Mouse (Mus musculus) embryonic facial prominence, embryonic 13.5 days (tissue): Measurements from ENCODE around the gene Pdcd1lg2. TPM values are rescaled to one million over a fixed set of nuclear protein-coding genes. Genes with fewer than 3 reads are reported as not detected.

Experiments
- ATAC-seq: fragments of 200-750 bp; cut with Nextera tagmentation; 2 replicates; pipeline ENCODE4 v1.8.0; 2017; ENCODE audit warnings: low read depth; ENCODE audit not compliant: insufficient number of reproducible peaks, insufficient read depth, low FRiP score, low TSS enrichment
- H3K27ac ChIP-seq: fragments of 300-500 bp; sonication (generic); 2 replicates; pipeline ENCODE4 v1.5.1; 2015; ENCODE audit warnings: moderate library complexity, mild to moderate bottlenecking, inconsistent platforms
- H3K27me3 ChIP-seq: fragments of 300-500 bp; sonication (generic); 2 replicates; pipeline ENCODE4 v1.6.1; 2015; ENCODE audit warnings: mild to moderate bottlenecking, inconsistent platforms
- H3K36me3 ChIP-seq: fragments of 300-500 bp; sonication (generic); 2 replicates; pipeline ENCODE4 v1.6.1; 2015; ENCODE audit warnings: mild to moderate bottlenecking, inconsistent platforms
- H3K4me1 ChIP-seq: fragments of 300-500 bp; sonication (generic); 2 replicates; pipeline ENCODE4 v1.6.1; 2015; ENCODE audit warnings: inconsistent platforms
- H3K4me2 ChIP-seq: fragments of 300-500 bp; sonication (generic); 2 replicates; pipeline ENCODE4 v1.6.1; 2015; ENCODE audit warnings: moderate library complexity, mild to moderate bottlenecking, inconsistent platforms
- H3K4me3 ChIP-seq: fragments of 300-500 bp; sonication (generic); 2 replicates; pipeline ENCODE4 v1.5.1; 2015; ENCODE audit warnings: mild to moderate bottlenecking, inconsistent platforms
- H3K9ac ChIP-seq: fragments of 300-500 bp; sonication (generic); 2 replicates; pipeline ENCODE4 v1.6.1; 2015; ENCODE audit warnings: mild to moderate bottlenecking, inconsistent platforms
- H3K9me3 ChIP-seq: fragments of 300-500 bp; sonication (generic); 2 replicates; pipeline ENCODE4 v1.6.1; 2016; ENCODE audit warnings: inconsistent platforms
- WGBS: fragments of 180-500 bp; shearing (Covaris S2); methylation state at CpG from one replicate; pipeline ENCODE4 v1.1.7; 2015; ENCODE audit warnings: mixed read lengths; 5-methylcytosine and 5-hydroxymethylcytosine counted together
- polyA plus RNA-seq: library from polyadenylated mRNA; unstranded; fragments of >200 nt; fragmentation: Nextera tagmentation; extraction: Ambion mirVana; gene quantifications from 2 replicates; pipeline ENCODE4 v1.2.1, GENCODE M21; 2015

Gene Pdcd1lg2
- polyA plus RNA-seq: not detected in 2 replicates

- no peaks in the 10 kb centered on the region for H3K9me3 ChIP-seq
- H3K27me3 ChIP-seq: no peaks in the 10 kb centered on the region
- WGBS: 65% methylated on average over 4 of the region's 4 CpGs
- H3K4me1 ChIP-seq: peaks cover 47% of the 10 kb centered on the region
- H3K27ac ChIP-seq: 0 out of 2 replicates have a peak within 1 kb of the TSS, but pooled peaks have one; percentile 3
- no peak within 1 kb of the TSS for H3K4me3 ChIP-seq
- H3K36me3 ChIP-seq: no peaks in the 10 kb centered on the region
- no peak within 1 kb of the TSS for H3K9ac ChIP-seq
- H3K4me2 ChIP-seq: no peak within 1 kb of the TSS
- no peak for ATAC-seq
Measured at GRCm38 (mm10) chr19:29410619-29411018, at the start of gene Pdcd1lg2. Gene Pdcd1lg2, plus strand, starts transcription at chr19:29410919.

GRCm38 (mm10) chr19:29361468-29362130 is 49.1 kb upstream of the Pdcd1lg2 start:
- ATAC-seq: peak; percentile 97

GRCm38 (mm10) chr19:29362173-29362930 is 48.4 kb upstream of the Pdcd1lg2 start:
- Histone ChIP-seq H3K4me3 (peak overlapping the region; percentile 70), H3K27ac (no peak overlapping the region), H3K9me3 (no peaks in the 10 kb centered on the region), H3K36me3 (peaks cover 14% of the 10 kb centered on the region; the same call in 1 of the 2 replicates), H3K4me2 (peak overlapping the region; percentile 79), H3K9ac (peak overlapping the region; percentile 82), H3K4me1 (peaks cover 26% of the 10 kb centered on the region), H3K27me3 (no peaks in the 10 kb centered on the region)
- WGBS: 49% methylated on average over 13 of the region's 13 CpGs
- ATAC-seq: no peak

More at GRCm38 (mm10) chr19:29361468-29362130, 49.1 kb upstream of the Pdcd1lg2 start:
- Histone ChIP-seq H3K27me3 (no peaks in the 10 kb centered on the region), H3K4me2 (peak overlapping the region; percentile 79), H3K4me3 (peak overlapping the region; percentile 70), H3K36me3 (peaks cover 14% of the 10 kb centered on the region; the same call in 1 of the 2 replicates), H3K27ac (peak overlapping the region; percentile 39; the same call in 1 of the 2 replicates), H3K9ac (peak overlapping the region; percentile 82), H3K9me3 (no peaks in the 10 kb centered on the region), H3K4me1 (peaks cover 22% of the 10 kb centered on the region)
- 2% methylated on average over 33 of the region's 33 CpGs for WGBS

GRCm38 (mm10) chr19:29363557-29363956 is 47.2 kb upstream of the Pdcd1lg2 start:
- Histone ChIP-seq H3K27ac (no peak overlapping the region), H3K9me3 (no peaks in the 10 kb centered on the region), H3K27me3 (peaks cover 3% of the 10 kb centered on the region; the same call in 1 of the 2 replicates), H3K36me3 (peaks cover 6% of the 10 kb centered on the region; the same call in 1 of the 2 replicates), H3K4me1 (peaks cover 28% of the 10 kb centered on the region), H3K4me3 (no peak overlapping the region), H3K9ac (no peak overlapping the region), H3K4me2 (no peak overlapping the region)
- ATAC-seq: no peak
- WGBS: 89% methylated on average over 7 of the region's 7 CpGs

- no peak overlapping the region for H3K4me3 ChIP-seq
- no peak for ATAC-seq
- peaks cover 3% of the 10 kb centered on the region; the same call in 1 of the 2 replicates for H3K27me3 ChIP-seq
- H3K9ac ChIP-seq: no peak overlapping the region
- no peak overlapping the region for H3K27ac ChIP-seq
- no peaks in the 10 kb centered on the region for H3K9me3 ChIP-seq
- H3K4me2 ChIP-seq: no peak overlapping the region
- H3K36me3 ChIP-seq: peaks cover 1% of the 10 kb centered on the region; the same call in 1 of the 2 replicates
- 75% methylated on average over 5 of the region's 5 CpGs for whole genome bisulfite sequencing
- H3K4me1 ChIP-seq: peaks cover 28% of the 10 kb centered on the region
Measured at GRCm38 (mm10) chr19:29364076-29364475, 46.6 kb upstream of the Pdcd1lg2 start.

GRCm38 (mm10) chr19:29365105-29365504 is 45.6 kb upstream of the Pdcd1lg2 start:
- no peak for ATAC-seq
- Histone ChIP-seq H3K27ac (no peak overlapping the region), H3K36me3 (no peaks in the 10 kb centered on the region), H3K4me3 (no peak overlapping the region), H3K9ac (no peak overlapping the region), H3K27me3 (peaks cover 3% of the 10 kb centered on the region; the same call in 1 of the 2 replicates), H3K4me1 (peaks cover 26% of the 10 kb centered on the region), H3K4me2 (no peak overlapping the region), H3K9me3 (no peaks in the 10 kb centered on the region)
- 25% methylated on average over 3 of the region's 3 CpGs for WGBS

GRCm38 (mm10) chr19:29366226-29366968 is 44.3 kb upstream of the Pdcd1lg2 start:
- H3K27ac ChIP-seq: no peak overlapping the region
- H3K4me1 ChIP-seq: peaks cover 13% of the 10 kb centered on the region
- no peaks in the 10 kb centered on the region for H3K9me3 ChIP-seq
- peaks cover 3% of the 10 kb centered on the region; the same call in 1 of the 2 replicates for H3K27me3 ChIP-seq
- H3K9ac ChIP-seq: 0 out of 2 replicates have a peak overlapping the region, but pooled peaks have one; percentile 63
- H3K36me3 ChIP-seq: no peaks in the 10 kb centered on the region
- 56% methylated on average over 20 of the region's 20 CpGs for WGBS
- H3K4me3 ChIP-seq: peak overlapping the region; percentile 57
- ATAC-seq: no peak
- H3K4me2 ChIP-seq: peak overlapping the region; percentile 87

- Histone ChIP-seq H3K9ac (peak within 1 kb of the TSS; percentile 63), H3K27ac (no peak within 1 kb of the TSS), H3K9me3 (no peaks in the 10 kb centered on the region), H3K27me3 (peaks cover 3% of the 10 kb centered on the region; the same call in 1 of the 2 replicates), H3K4me3 (peak within 1 kb of the TSS; percentile 57), H3K36me3 (no peaks in the 10 kb centered on the region), H3K4me1 (peaks cover 12% of the 10 kb centered on the region), H3K4me2 (peak within 1 kb of the TSS; percentile 87)
- 4% methylated on average over 26 of the region's 26 CpGs for WGBS
- no peak for ATAC-seq
Measured at GRCm38 (mm10) chr19:29366969-29367622, 43.6 kb upstream of the Pdcd1lg2 start, which contains the start of the genes Plgrkt and Cd274. Gene Plgrkt, minus strand, starts transcription at chr19:29367390. Gene Cd274, plus strand, starts transcription at chr19:29367455.

- Histone ChIP-seq H3K36me3 (no peaks in the 10 kb centered on the region), H3K4me2 (no peak overlapping the region), H3K4me3 (no peak overlapping the region), H3K27me3 (peaks cover 3% of the 10 kb centered on the region; the same call in 1 of the 2 replicates), H3K27ac (no peak overlapping the region), H3K4me1 (peaks cover 8% of the 10 kb centered on the region), H3K9me3 (no peaks in the 10 kb centered on the region), H3K9ac (no peak overlapping the region)
- ATAC-seq: no peak
- WGBS: 88% methylated on average over 2 of the region's 2 CpGs
Measured at GRCm38 (mm10) chr19:29368041-29368440, 42.7 kb upstream of the Pdcd1lg2 start.

- H3K4me3 ChIP-seq: no peak overlapping the region
- WGBS: 73% methylated on average over 3 of the region's 3 CpGs
- peaks cover 8% of the 10 kb centered on the region for H3K4me1 ChIP-seq
- H3K36me3 ChIP-seq: no peaks in the 10 kb centered on the region
- no peak for ATAC-seq
- H3K27ac ChIP-seq: no peak overlapping the region
- H3K9ac ChIP-seq: no peak overlapping the region
- no peak overlapping the region for H3K4me2 ChIP-seq
- H3K9me3 ChIP-seq: no peaks in the 10 kb centered on the region
- peaks cover 3% of the 10 kb centered on the region; the same call in 1 of the 2 replicates for H3K27me3 ChIP-seq
Measured at GRCm38 (mm10) chr19:29368671-29369309, 41.9 kb upstream of the Pdcd1lg2 start.
